Mouse (Mus musculus) gonadal fat pad, adult 2 months (tissue): Measurements from ENCODE around the gene Gm21964. TPM values are rescaled to one million over a fixed set of nuclear protein-coding genes. Genes with fewer than 3 reads are reported as not detected.

Experiments
- polyA plus RNA-seq: library from polyadenylated mRNA; depleted of rRNA; stranded (reverse); fragments of >200 nt; gene quantifications from 2 replicates; pipeline ENCODE4 v1.2.3, GENCODE M21; 2012; rRNA removed

Gm21964 gene
- polyA plus RNA-seq, 1 experiment = not detected

Other genes starting within 250 kb of the Gm21964 start
- gene Phlpp2, start 232.7 kb upstream of the Gm21964 start, polyA plus RNA-seq = 6.5 and 7.4 TPM in 2 replicates
- 4.8 and 8.3 TPM in 2 replicates for gene Marveld3, start 139.0 kb upstream of the Gm21964 start, polyA plus RNA-seq
- 0.34 and 0.94 TPM in 2 replicates for gene Tat, start 110.8 kb upstream of the Gm21964 start, polyA plus RNA-seq
- gene Chst4, start 61.5 kb upstream of the Gm21964 start, polyA plus RNA-seq = 1.6 and 2.3 TPM in 2 replicates
- gene Zfp612, start 21.5 kb upstream of the Gm21964 start, polyA plus RNA-seq = 4.0 and 4.5 TPM in 2 replicates
- not detected in 2 replicates for gene Gm17720, start 1.5 kb downstream of the Gm21964 start, polyA plus RNA-seq
- 0.65 TPM in 1 of 2 replicates, not detected in the other for gene Calb2, start 67.0 kb downstream of the Gm21964 start, polyA plus RNA-seq
- 3.6 and 3.9 TPM in 2 replicates for gene Cmtr2, start 114.5 kb downstream of the Gm21964 start, polyA plus RNA-seq
- gene Hydin, start 165.8 kb downstream of the Gm21964 start, polyA plus RNA-seq = 0.70 and 1.2 TPM in 2 replicates